Mouse (Mus musculus): ENCODE data around the gene Ankrd11.
A peak's percentile ranks its signal among the peaks of the same experiment; 100 is the strongest.

The Ankrd11 gene

DNA sequence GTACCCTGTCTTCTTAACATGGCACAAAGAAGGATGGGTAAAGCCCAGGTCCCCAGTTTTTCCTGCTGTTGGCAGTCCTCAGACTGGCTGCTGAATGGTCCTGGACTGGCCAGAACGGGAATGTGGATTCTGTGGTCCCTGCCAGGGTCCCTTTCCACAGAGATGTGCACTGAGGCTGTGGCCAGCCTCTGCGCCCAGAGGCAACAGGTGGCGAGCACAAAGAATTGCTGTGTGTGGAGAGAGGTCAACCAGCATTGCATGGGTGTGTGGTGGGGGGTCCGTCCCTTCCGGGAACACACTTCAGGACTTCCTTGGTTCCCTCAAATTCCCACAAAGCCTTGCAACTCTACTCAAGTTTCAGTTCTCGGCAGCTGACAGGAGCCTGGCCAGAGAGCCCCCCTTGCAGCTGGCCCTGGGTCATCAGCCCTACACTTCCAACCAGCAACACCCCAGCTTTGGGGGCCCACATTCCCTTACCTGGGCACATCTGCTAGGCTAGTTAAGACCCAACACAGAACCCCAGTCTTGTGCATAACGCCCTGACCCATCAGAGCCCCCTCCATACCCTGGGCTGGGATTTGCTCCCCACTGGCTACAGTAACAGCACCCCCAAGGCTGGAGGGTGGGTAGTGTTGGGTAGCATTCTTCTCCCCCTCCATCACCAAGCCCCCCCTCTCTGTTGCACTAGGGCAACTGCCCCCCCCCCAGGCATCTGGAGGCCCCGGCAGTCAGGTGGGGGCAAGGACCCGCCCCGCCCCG is 192.7 kb downstream of the Ankrd11 start:
- DNase-seq (ENCODE audit: low read depth, low spot score): no peak

DNA sequence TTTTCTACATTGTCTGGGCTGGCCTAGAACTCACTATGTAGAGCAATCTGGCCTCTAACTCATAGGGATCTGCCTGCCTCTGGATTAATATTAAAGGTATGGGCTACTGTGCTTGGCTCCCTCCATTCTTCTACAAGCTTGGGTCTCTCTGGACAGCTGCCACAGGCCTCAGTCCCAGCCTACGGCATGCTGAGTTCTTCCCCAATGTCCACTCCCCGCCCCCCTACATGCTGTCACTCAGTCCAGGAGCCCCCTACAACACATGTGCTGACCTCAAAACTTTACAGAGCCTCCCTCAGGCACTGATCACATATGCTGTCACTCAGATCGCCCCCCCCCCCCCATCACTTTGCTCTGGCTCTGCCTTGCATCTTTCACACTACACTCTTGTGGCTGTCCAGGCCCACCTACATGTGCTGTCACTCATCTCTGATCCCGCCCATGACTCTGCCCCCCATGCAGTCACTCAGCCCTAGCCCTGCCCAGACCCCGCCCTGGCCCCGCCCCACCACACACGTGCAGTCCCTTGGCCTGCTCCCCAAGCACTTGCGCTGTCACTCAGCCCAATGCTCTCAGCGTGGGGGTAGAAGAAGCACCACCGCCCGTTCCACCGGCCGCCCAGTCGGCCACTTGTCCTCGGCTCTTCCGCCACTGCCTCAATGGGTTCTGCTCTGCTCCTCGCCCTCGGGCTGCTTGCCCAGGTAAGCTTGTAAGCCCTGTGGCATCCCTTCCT is 194.1 kb downstream of the Ankrd11 start, which contains the start of gene Cdh15:
Gene Cdh15 (plus strand): TSS at position 138 of the 733 bp plus-strand sequence.
- DNase-seq (ENCODE audit: low read depth, low spot score): no peak

DNA sequence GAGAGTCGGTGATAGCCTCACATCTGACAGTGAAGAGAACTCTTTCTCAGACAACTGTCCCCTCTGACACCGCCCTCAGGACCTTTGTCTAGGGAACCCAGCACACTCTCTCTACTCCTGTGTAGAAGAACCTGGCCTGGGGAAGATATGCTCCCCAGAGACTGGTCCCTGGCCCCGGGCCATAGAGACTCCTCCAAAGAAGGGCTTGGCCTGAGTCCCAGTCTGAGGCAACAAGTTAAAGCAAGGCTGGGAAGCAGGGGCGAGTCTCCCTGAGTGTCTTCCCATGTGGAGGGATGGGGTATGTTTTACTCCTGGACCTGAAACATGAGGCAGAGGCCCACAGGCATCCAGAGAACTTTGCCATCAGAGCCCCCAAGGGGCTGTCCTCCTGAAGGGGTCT is 196.4 kb downstream of the Ankrd11 start:
- no peak for DNase-seq (ENCODE audit: low read depth, low spot score)

DNA sequence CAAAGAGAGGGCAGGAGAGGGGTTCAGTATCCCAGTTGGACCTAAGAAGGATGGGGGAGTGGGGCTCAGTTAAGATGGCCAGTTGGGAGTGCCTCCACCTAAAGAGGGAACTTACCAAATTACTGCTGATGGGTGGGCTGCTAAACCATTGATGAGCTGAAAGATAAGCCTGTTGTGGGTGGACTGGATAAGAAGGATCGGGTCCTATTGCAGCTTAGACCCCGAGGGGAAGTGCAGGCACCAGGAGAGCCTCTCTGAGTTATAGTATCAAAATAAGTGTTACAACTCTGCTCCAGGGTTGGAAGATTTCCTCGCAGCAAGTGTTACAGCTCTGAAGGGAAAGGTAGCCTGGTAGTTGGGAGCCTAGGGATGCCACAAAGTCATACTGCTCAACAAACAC is 197.9 kb downstream of the Ankrd11 start:
- DNase-seq (ENCODE audit: low read depth, low spot score): no peak

DNA sequence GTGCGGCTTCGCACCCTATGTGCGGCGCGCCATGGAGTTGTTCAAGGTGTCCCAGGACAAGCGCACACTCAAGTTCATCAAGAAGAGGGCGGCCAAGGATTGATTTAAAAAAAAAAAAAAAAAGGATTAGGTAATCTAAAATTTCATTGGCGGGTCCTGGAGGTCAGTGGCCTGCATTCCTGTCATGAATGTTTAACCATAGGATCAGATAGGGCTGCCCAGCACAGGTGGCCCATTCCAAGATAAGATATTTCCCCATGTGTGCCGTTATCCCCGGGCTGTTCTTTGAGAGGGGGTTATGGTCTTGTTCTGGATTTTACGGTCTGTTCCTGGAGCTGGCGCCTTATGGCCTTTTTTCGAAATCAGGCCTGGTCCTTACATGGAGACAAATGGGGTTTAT is 205.4 kb downstream of the Ankrd11 start:
- no peak for DNase-seq (ENCODE audit: low read depth, low spot score)

DNA sequence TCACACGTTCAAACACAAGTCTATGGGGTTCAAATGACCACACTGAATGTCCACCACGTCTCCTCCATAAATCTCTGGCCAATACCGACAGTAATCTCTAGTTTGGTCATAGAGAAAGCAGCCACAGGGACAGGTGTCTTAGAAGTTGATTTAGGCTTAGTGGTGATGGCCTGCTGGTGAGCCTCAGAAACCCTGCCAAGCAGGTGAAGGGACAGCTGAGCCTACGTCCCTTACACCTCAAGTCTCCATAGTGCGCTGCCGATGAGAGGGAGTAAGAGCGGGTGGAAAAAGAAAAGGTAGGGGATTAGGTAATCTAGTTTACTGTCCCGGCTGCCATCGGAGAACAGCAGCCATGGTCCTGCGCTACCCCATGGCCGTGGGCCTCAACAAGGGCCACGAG is 205.9 kb downstream of the Ankrd11 start:
- no peak for DNase-seq (ENCODE audit: low read depth, low spot score)

DNA sequence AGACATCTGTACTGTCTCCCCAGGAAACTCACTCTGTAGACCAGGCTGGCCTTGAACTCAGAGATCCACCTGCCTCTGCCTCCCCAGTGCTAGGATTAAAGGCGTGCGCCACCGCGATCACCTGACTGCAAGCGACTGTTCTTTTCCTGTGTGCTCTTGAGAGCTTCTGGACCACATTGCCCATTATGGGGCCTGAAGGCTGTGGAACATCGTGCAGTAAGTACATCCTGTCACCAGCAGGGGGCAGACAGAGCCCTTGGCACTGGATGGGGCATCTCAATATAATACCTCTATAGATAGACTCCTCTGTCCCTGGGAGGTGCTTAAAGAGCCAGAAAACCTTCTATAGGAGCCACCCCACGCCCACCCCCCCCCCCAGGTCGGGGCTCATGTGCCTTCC is 207.1 kb downstream of the Ankrd11 start:
- peak; percentile 79 for DNase-seq (ENCODE audit: low read depth, low spot score)

DNA sequence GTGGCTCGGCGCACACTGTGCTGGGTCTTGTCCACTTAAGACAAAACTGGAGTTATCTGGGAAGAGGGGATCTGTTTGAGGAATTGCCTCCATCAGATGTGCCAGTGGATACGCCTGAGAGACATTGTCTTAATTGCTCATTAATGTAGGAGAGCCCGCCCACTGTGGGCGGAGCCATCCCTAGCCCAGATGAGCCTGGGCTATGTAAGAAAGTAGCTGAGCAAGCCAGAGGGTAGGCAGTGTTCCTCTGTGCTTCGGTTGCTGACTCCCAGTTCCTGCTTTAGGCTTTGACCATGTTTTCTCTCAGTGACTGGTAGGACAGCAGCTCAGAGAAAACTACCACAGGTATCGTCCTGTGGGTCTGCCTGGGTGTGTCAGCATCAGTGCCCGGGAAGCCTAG is 207.7 kb downstream of the Ankrd11 start:
- DNase-seq (ENCODE audit: low read depth, low spot score): no peak

All from WW6 (cell line).